Mouse (Mus musculus) heart, adult 2 months (tissue): Measurements from ENCODE around the gene Aldh16a1. TPM values are rescaled to one million over a fixed set of nuclear protein-coding genes. Genes with fewer than 3 reads are reported as not detected.

ENCODE experiments used
- DNase-seq, 2 experiments: peaks; one replicate each; pipeline ENCODE4 v3.0.0; 2021
- H3K27ac ChIP-seq: fragments of 200-600 bp; 2 replicates; pipeline ENCODE4 v1.8.1; 2022
- H3K27me3 ChIP-seq: fragments of 200-500 bp; 2 replicates; pipeline ENCODE4 v1.6.1; 2012; ENCODE audit warnings: mild to moderate bottlenecking, low read length, inconsistent platforms, mixed read lengths; ENCODE audit not compliant: control insufficient read depth, insufficient read depth
- H3K36me3 ChIP-seq: fragments of 200-500 bp; 2 replicates; pipeline ENCODE4 v1.6.1; 2012; ENCODE audit warnings: low read length, inconsistent platforms; ENCODE audit not compliant: control insufficient read depth, insufficient read depth
- H3K4me1 ChIP-seq: fragments of 200-500 bp; 2 replicates; pipeline ENCODE4 v1.6.1; 2011; ENCODE audit warnings: low read length; ENCODE audit not compliant: control insufficient read depth, insufficient read depth
- H3K4me3 ChIP-seq: fragments of 200-600 bp; 2 replicates; pipeline ENCODE4 v1.8.1; 2022
- H3K79me2 ChIP-seq: fragments of 200-500 bp; replicated peaks from 2 replicates; pipeline ENCODE4 v1.6.1; 2012; ENCODE audit warnings: mild to moderate bottlenecking, inconsistent platforms, low read length, moderate library complexity, mixed read lengths; ENCODE audit not compliant: control insufficient read depth, insufficient read depth
- H3K9ac ChIP-seq: fragments of 200-500 bp; 2 replicates; pipeline ENCODE4 v1.6.1; 2012; ENCODE audit warnings: low read depth, mild to moderate bottlenecking, control low read depth, inconsistent platforms, low read length, mixed read lengths
- CTCF ChIP-seq: fragments of 200-600 bp; IDR thresholded peaks from 2 replicates; pipeline ENCODE4 v1.8.1; 2022; ENCODE audit warnings: antibody characterized with exemption, mild to moderate bottlenecking, moderate library complexity
- EP300 ChIP-seq: fragments of 200-500 bp; IDR thresholded peaks from 2 replicates; pipeline ENCODE4 v1.6.1; 2011; ENCODE audit warnings: low read depth, low read length, control low read depth; ENCODE audit not compliant: insufficient read depth
- POLR2A ChIP-seq: fragments of 200-500 bp; IDR thresholded peaks from 2 replicates; pipeline ENCODE4 v1.6.1; 2011; ENCODE audit warnings: mild to moderate bottlenecking, low read depth, low read length, control low read depth; ENCODE audit not compliant: insufficient read depth
- WGBS: fragments of 180-500 bp; shearing (Covaris S2); methylation state at CpG from one replicate; pipeline ENCODE4 v1.1.7; 2018; 5-methylcytosine and 5-hydroxymethylcytosine counted together
- intact Hi-C: fragments of 180-260 bp; cut with DNase I; formaldehyde crosslinking; loops from one replicate; pipeline ENCODE4 v1.15.1; 2025
- polyA plus RNA-seq: library from polyadenylated mRNA; depleted of rRNA; stranded (reverse); fragments of >200 nt; gene quantifications from 2 replicates; pipeline ENCODE4 v1.2.3, GENCODE M21; 2012
- total RNA-seq, 2 experiments: library from RNA; stranded (reverse); gene quantifications; 2 replicates each; pipeline ENCODE4 v1.2.3; 2021

Gene Aldh16a1
- total and polyA plus RNA-seq, 3 experiments: 19.7 to 25.1 (median 23.5) TPM

- intact Hi-C loops: loop anchor here (1.0 to 5.0 kb wide), 2 partner anchors 35 to 134 kb away; no protein-coding TSS in a partner anchor
- H3K79me2 ChIP-seq: no peaks in the 10 kb centered on the region
- H3K27ac ChIP-seq: no peak overlapping the region
- H3K4me1 ChIP-seq: peaks cover 2% of the 10 kb centered on the region
- no peak overlapping the region for H3K4me3 ChIP-seq
- H3K9ac ChIP-seq: no peak overlapping the region
- TF ChIP-seq CTCF (no peak), EP300 (no peak), POLR2A (no peak)
- DNase-seq: no peak
- peaks cover 3% of the 10 kb centered on the region; the same call in 1 of the 2 replicates for H3K27me3 ChIP-seq
- WGBS: 79% methylated on average over 9 of the region's 9 CpGs
- no peaks in the 10 kb centered on the region for H3K36me3 ChIP-seq
Observed at GRCm38 (mm10) chr7:45162996-45163615, 8.7 kb upstream of the Aldh16a1 start.

- WGBS: 21% methylated on average over 6 of the region's 6 CpGs
- Histone ChIP-seq H3K4me1 (peaks cover 2% of the 10 kb centered on the region), H3K27me3 (peaks cover 3% of the 10 kb centered on the region; the same call in 1 of the 2 replicates), H3K4me3 (peak overlapping the region; percentile 42), H3K27ac (no peak overlapping the region), H3K79me2 (no peaks in the 10 kb centered on the region), H3K36me3 (no peaks in the 10 kb centered on the region), H3K9ac (no peak overlapping the region)
- intact Hi-C loops: loop anchor here (1.0 to 5.0 kb wide), 2 partner anchors 36 to 135 kb away; no protein-coding TSS in a partner anchor
- no peak for DNase-seq
- TF ChIP-seq EP300 (no peak), POLR2A (no peak), CTCF (no peak)
Observed at GRCm38 (mm10) chr7:45162551-45162950, 8.2 kb upstream of the Aldh16a1 start.

- TF ChIP-seq POLR2A (no peak; the same call in 1 of the 2 replicates), CTCF (peak; percentile 81), EP300 (0 out of 2 replicates have a peak, but pooled peaks have one; percentile 43)
- no peaks in the 10 kb centered on the region for H3K36me3 ChIP-seq
- H3K9ac ChIP-seq: 0 out of 2 replicates have a peak overlapping the region, but pooled peaks have one; percentile 22
- intact Hi-C loops: loop anchor here (1.0 to 5.0 kb wide), 2 partner anchors 36 to 135 kb away; no protein-coding TSS in a partner anchor
- peaks cover 2% of the 10 kb centered on the region for H3K4me1 ChIP-seq
- DNase-seq: peak; percentile 90 to 93
- peak overlapping the region; percentile 42 for H3K4me3 ChIP-seq
- 4% methylated on average over 35 of the region's 35 CpGs for WGBS
- H3K27me3 ChIP-seq: peaks cover 3% of the 10 kb centered on the region; the same call in 1 of the 2 replicates
- H3K79me2 ChIP-seq: no peaks in the 10 kb centered on the region
- no peak overlapping the region for H3K27ac ChIP-seq
Observed at GRCm38 (mm10) chr7:45161612-45162473, 7.5 kb upstream of the Aldh16a1 start.

GRCm38 (mm10) chr7:45160866-45161265 lies 6.5 kb upstream of the Aldh16a1 start:
- no peaks in the 10 kb centered on the region for H3K79me2 ChIP-seq
- intact Hi-C loops: loop anchor here (5.0 kb wide), 1 partner anchor 136 kb away; no protein-coding TSS in a partner anchor

GRCm38 (mm10) chr7:45160316-45160800 lies 6.0 kb upstream of the Aldh16a1 start:
- Histone ChIP-seq H3K27me3 (peaks cover 3% of the 10 kb centered on the region; the same call in 1 of the 2 replicates), H3K4me1 (peaks cover 2% of the 10 kb centered on the region), H3K4me3 (no peak overlapping the region), H3K9ac (no peak overlapping the region), H3K36me3 (no peaks in the 10 kb centered on the region), H3K27ac (no peak overlapping the region), H3K79me2 (no peaks in the 10 kb centered on the region)
- TF ChIP-seq CTCF (no peak), POLR2A (no peak), EP300 (no peak)
- WGBS: 89% methylated on average over 6 of the region's 6 CpGs
- intact Hi-C loops: loop anchor here (5.0 kb wide), 1 partner anchor 137 kb away; no protein-coding TSS in a partner anchor
- no peak for DNase-seq

More at GRCm38 (mm10) chr7:45160866-45161265, 6.5 kb upstream of the Aldh16a1 start:
- Histone ChIP-seq H3K36me3 (no peaks in the 10 kb centered on the region), H3K9ac (no peak overlapping the region), H3K4me1 (peaks cover 2% of the 10 kb centered on the region), H3K27ac (no peak overlapping the region), H3K4me3 (no peak overlapping the region), H3K27me3 (peaks cover 3% of the 10 kb centered on the region; the same call in 1 of the 2 replicates)
- WGBS: 89% methylated on average over 3 of the region's 3 CpGs
- TF ChIP-seq CTCF (no peak), EP300 (no peak), POLR2A (no peak)
- DNase-seq: no peak
